Mouse (Mus musculus) liver, postnatal 0 days (tissue): ENCODE data around the gene Cyp2b9. TPM values are rescaled to one million over a fixed set of nuclear protein-coding genes. Genes with fewer than 3 reads are reported as not detected.
"Not testable (repeated sequence)": the region's sequence is repeated elsewhere in the genome, so short reads cannot be mapped to it uniquely, and the experiment has no call there.

Experiments used
- ATAC-seq: fragments of 200-750 bp; cut with Nextera tagmentation; 2 replicates; pipeline ENCODE4 v1.8.0; 2017; ENCODE audit warnings: mild to moderate bottlenecking, moderate library complexity
- DNase-seq: peaks from one replicate; pipeline ENCODE4 v3.0.0-alpha.2; 2016
- H3K27ac ChIP-seq: fragments of 300-500 bp; sonication (generic); 2 replicates; pipeline ENCODE4 v1.5.1; 2014; ENCODE audit warnings: antibody characterized with exemption, moderate library complexity, mild to moderate bottlenecking, low read depth
- H3K27me3 ChIP-seq: fragments of 300-500 bp; sonication (generic); 2 replicates; pipeline ENCODE4 v1.6.1; 2014; ENCODE audit warnings: low read length, control low read depth, mixed read lengths; ENCODE audit not compliant: insufficient read depth
- H3K36me3 ChIP-seq: fragments of 300-500 bp; sonication (generic); replicated peaks from 2 replicates; pipeline ENCODE4 v1.6.1; 2014; ENCODE audit warnings: mild to moderate bottlenecking, control low read depth, low read length, moderate library complexity, mixed read lengths; ENCODE audit not compliant: insufficient read depth
- H3K4me1 ChIP-seq: fragments of 300-500 bp; sonication (generic); 2 replicates; pipeline ENCODE4 v1.6.1; 2014; ENCODE audit warnings: antibody characterized with exemption, mild to moderate bottlenecking, control low read depth; ENCODE audit not compliant: insufficient read depth
- H3K4me2 ChIP-seq: fragments of 300-500 bp; sonication (generic); 2 replicates; pipeline ENCODE4 v1.6.1; 2014; ENCODE audit warnings: low read depth, mild to moderate bottlenecking, low read length, moderate library complexity, mixed read lengths
- H3K4me3 ChIP-seq: fragments of 300-500 bp; sonication (generic); 2 replicates; pipeline ENCODE4 v1.5.1; 2014; ENCODE audit warnings: low read depth, low read length
- H3K9ac ChIP-seq: fragments of 300-500 bp; sonication (generic); replicated peaks from 2 replicates; pipeline ENCODE4 v1.6.1; 2014; ENCODE audit warnings: mild to moderate bottlenecking, moderate library complexity
- H3K9me3 ChIP-seq: fragments of 300-500 bp; sonication (generic); 2 replicates; pipeline ENCODE4 v1.6.1; 2016; ENCODE audit warnings: mild to moderate bottlenecking, control low read depth, low read length, mixed read lengths
- CTCF ChIP-seq: sonication (generic); IDR thresholded peaks from 2 replicates; pipeline ENCODE4 v1.5.1; 2016; ENCODE audit warnings: antibody characterized with exemption, low read depth
- EP300 ChIP-seq: IDR thresholded peaks from 2 replicates; pipeline ENCODE4 v1.6.1; 2016; ENCODE audit warnings: antibody characterized with exemption, low read depth, mild to moderate bottlenecking
- WGBS: fragments of 180-500 bp; shearing (Covaris S2); extraction: QIAGEN DNeasy Blood & Tissue Kit; methylation state at CpG from one replicate; pipeline ENCODE4 v1.1.7; 2014; ENCODE audit not compliant: insufficient replicate concordance; 5-methylcytosine and 5-hydroxymethylcytosine counted together
- polyA plus RNA-seq: library from polyadenylated mRNA; unstranded; fragments of >200 nt; fragmentation: Nextera tagmentation; extraction: Ambion mirVana; gene quantifications from 2 replicates; pipeline ENCODE4 v1.2.1, GENCODE M21; 2015

The Cyp2b9 gene
- polyA plus RNA-seq = 37.4 and 39.1 TPM in 2 replicates

- not testable (repeated sequence) for DNase-seq, H3K27me3 ChIP-seq, H3K9me3 ChIP-seq, H3K9ac ChIP-seq, H3K4me2 ChIP-seq, H3K4me3 ChIP-seq, H3K4me1 ChIP-seq, H3K36me3 ChIP-seq, H3K27ac ChIP-seq
- ATAC-seq = peak; percentile 12; the same call in 1 of the 2 replicates
- 67% methylated on average over 2 of the region's 3 CpGs for WGBS
Observed at GRCm38 (mm10) chr7:26173111-26173510, at the start of gene Cyp2b9. Cyp2b9 (plus strand) TSS chr7:26173411.

DNA sequence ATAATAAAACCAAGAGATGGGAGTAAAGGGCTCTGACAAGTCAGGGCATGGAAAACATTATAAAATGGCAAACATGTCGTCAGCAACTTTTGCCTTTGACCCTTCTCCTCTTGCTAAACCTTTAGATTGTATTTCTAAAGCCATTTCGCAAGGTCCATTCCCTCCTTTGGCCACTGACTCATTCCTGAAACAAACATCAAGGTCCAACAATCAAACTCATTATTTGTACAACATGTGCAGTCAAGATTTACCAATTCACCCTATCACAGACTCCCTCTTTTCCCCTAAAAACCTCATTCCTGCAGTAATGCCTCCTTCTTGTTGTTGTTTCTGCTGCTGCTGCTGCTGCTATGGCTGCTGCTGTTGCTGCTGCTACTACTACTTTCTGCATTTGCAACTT, 33.6 kb upstream of the Cyp2b9 start:
- DNase-seq, H3K9ac ChIP-seq, H3K4me1 ChIP-seq, H3K4me2 ChIP-seq, H3K9me3 ChIP-seq, H3K36me3 ChIP-seq, H3K4me3 ChIP-seq, H3K27me3 ChIP-seq: not testable (repeated sequence)
- peak; percentile 91 for ATAC-seq
- 0 out of 2 replicates have a peak overlapping the region, but pooled peaks have one; percentile 57 for H3K27ac ChIP-seq
- no CpG with 5 or more reads among the region's 2 CpGs for WGBS

DNA sequence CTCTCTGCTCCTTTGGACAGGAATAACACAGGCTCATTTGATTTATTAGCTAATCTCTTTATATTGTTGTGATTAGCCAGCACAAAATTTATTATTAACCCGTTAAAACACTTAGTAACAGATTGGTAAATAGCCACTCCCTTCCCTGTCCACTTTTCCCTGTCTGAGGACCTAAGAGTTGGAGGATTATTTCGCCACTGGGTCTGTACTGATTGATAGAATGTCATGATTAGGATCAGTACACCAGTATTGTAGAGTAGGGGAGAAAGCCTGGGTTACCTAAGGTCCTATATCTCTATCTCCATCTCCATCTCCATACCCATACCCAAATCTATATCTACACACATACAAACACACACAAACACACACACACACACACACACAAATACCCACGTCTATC, 29.6 kb upstream of the Cyp2b9 start:
- not testable (repeated sequence) for DNase-seq
- 55% methylated on average over 1 of the region's 3 CpGs for WGBS
- peak; percentile 55 for ATAC-seq

GRCm38 (mm10) chr7:26168765-26169536, 4.3 kb upstream of the Cyp2b9 start:
- peak; percentile 91 for ATAC-seq
- not testable (repeated sequence) for DNase-seq, H3K4me3 ChIP-seq, H3K9me3 ChIP-seq, H3K27me3 ChIP-seq, H3K36me3 ChIP-seq, H3K4me1 ChIP-seq, H3K9ac ChIP-seq, H3K4me2 ChIP-seq
- peak overlapping the region; percentile 86 for H3K27ac ChIP-seq
- TF ChIP-seq EP300 = peak; percentile 58; the same call in 1 of the 2 replicates
- WGBS = 44% methylated on average over 2 of the region's 3 CpGs

More for the DNA sequence above, 29.6 kb upstream of the Cyp2b9 start:
- not testable (repeated sequence) for H3K4me3 ChIP-seq, H3K27ac ChIP-seq, H3K4me2 ChIP-seq, H3K27me3 ChIP-seq, H3K9me3 ChIP-seq, H3K9ac ChIP-seq, H3K4me1 ChIP-seq, H3K36me3 ChIP-seq

GRCm38 (mm10) chr7:26201083-26201482, 27.9 kb downstream of the Cyp2b9 start:
- ATAC-seq (peak; percentile 31; the same call in 1 of the 2 replicates), DNase-seq (peak; percentile 45)
- no peak for TF ChIP-seq EP300
- peak; percentile 67 for TF ChIP-seq CTCF
- no peak overlapping the region for H3K9ac ChIP-seq
- H3K27ac ChIP-seq = no peak overlapping the region
- H3K27me3 ChIP-seq = no peaks in the 10 kb centered on the region
- WGBS = 14% methylated on average over 2 of the region's 2 CpGs
- no peaks in the 10 kb centered on the region for H3K9me3 ChIP-seq
- H3K4me2 ChIP-seq = no peak overlapping the region
- H3K4me3 ChIP-seq = no peak overlapping the region
- no peaks in the 10 kb centered on the region for H3K36me3 ChIP-seq
- H3K4me1 ChIP-seq = no peaks in the 10 kb centered on the region

DNA sequence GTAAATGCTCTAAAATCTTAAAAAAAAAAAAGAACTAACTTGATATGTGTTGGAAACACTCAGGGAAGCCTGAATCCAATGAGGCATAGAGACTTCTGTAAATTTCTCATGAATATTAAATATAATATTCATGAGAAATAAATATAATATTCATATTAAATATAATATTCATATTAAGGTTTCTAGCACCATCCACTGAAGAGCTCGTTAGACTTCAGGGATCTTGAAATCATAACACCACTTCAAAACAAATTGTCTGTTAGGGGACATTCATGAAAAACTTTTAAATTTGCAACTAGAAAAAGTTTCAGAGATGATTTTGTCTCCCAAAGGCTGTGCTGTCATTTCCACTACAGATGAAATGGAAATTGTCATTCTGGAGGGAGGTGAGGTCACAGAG, 86.8 kb downstream of the Cyp2b9 start, which contains the start of gene Vmn1r184:
TSS of gene Vmn1r184 (plus strand) at position 301 of the 400 bp plus-strand sequence.
- H3K9me3 ChIP-seq, H3K4me3 ChIP-seq, H3K4me1 ChIP-seq, H3K4me2 ChIP-seq, H3K36me3 ChIP-seq, DNase-seq, H3K27me3 ChIP-seq, H3K9ac ChIP-seq, H3K27ac ChIP-seq, ATAC-seq: not testable (repeated sequence)
- WGBS = 61% methylated on average over 1 of the region's 1 CpGs

Other genes with a start within 250 kb of the Cyp2b9 start
- gene Cyp2b13, start 111.9 kb upstream of the Cyp2b9 start, polyA plus RNA-seq = 1.7 TPM in 2 replicates
- gene Vmn1r184, start 86.9 kb downstream of the Cyp2b9 start, polyA plus RNA-seq = 0.01 TPM in 1 of 2 replicates, not detected in the other
- gene Cyp2a4, start 133.8 kb downstream of the Cyp2b9 start, polyA plus RNA-seq = 6.7 and 7.9 TPM in 2 replicates
- gene Nlrp9c, start 230.3 kb downstream of the Cyp2b9 start, polyA plus RNA-seq = not detected in 2 replicates